Mouse (Mus musculus) large intestine, adult 2 months (tissue): ENCODE results near the gene Nexn. TPM values are rescaled to one million over a fixed set of nuclear protein-coding genes. Genes with fewer than 3 reads are reported as not detected.
"Not testable (repeated sequence)": the region's sequence is repeated elsewhere in the genome, so short reads cannot be mapped to it uniquely, and the experiment has no call there.

Source experiments
- DNase-seq: peaks from one replicate; pipeline ENCODE4 v3.0.0-alpha.2; 2012; ENCODE audit warnings: low read depth, low spot score
- WGBS: fragments of 180-500 bp; shearing (Covaris S2); methylation state at CpG from one replicate; pipeline ENCODE4 v1.1.7; 2018; 5-methylcytosine and 5-hydroxymethylcytosine counted together
- polyA plus RNA-seq: library from polyadenylated mRNA; depleted of rRNA; stranded (reverse); fragments of >200 nt; gene quantifications from 2 replicates; pipeline ENCODE4 v1.2.3, GENCODE M21; 2012; rRNA removed

Gene Nexn
- 0.18 and 0.40 TPM in 2 replicates for polyA plus RNA-seq

DNA sequence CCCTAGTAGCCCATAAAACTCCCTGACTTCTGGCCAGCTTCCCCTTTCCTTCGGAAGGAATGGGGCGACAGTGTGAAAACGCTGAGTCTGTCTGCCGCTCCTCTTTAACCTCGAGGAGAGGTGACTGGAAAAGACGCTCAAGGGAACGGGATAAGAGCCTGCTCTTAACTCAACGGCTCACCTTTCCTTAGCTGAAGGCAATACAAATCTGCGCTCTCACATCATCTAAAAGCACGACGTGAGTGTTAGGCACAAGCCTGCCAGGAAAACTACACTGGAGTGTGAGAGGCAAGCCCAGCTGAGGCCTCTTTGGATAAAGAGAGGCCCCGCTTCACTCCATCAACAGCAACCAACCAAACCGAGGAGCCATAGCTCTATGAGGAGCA, at the start of gene Nexn:
Gene Nexn (minus strand): TSS at position 315 of the 386 bp plus-strand sequence.
- WGBS: 7% methylated on average over 13 of the region's 13 CpGs

DNA sequence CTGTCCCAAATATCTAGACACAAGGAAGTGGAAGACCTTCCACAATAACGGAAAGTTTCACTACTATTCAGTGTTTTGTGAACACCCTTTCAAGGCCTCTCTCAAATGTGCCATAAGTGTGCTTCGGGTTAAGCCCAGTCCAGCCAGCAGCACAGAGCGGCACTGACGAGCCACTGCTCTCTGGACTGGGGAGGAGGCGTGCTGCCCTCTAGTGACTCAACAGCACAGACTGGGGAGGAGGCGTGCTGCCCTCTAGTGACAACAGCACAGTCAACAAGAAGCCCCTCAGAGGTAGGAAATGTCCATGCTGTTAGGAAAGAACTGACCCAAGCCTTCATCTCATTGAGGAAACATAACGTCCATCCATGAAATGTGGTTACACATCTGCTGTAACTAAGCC, 49.5 kb upstream of the Nexn start:
- no peak for DNase-seq
- WGBS: 6% methylated on average over 7 of the region's 7 CpGs

More for the DNA sequence above, at the start of gene Nexn:
- no peak for DNase-seq

GRCm38 (mm10) chr3:152314666-152315065, 48.5 kb upstream of the Nexn start:
- 77% methylated on average over 14 of the region's 14 CpGs for WGBS
- DNase-seq: not testable (repeated sequence)

- DNase-seq: no peak
- WGBS: 53% methylated on average over 9 of the region's 9 CpGs
Observed at GRCm38 (mm10) chr3:152309250-152309645, 43.1 kb upstream of the Nexn start.

DNA sequence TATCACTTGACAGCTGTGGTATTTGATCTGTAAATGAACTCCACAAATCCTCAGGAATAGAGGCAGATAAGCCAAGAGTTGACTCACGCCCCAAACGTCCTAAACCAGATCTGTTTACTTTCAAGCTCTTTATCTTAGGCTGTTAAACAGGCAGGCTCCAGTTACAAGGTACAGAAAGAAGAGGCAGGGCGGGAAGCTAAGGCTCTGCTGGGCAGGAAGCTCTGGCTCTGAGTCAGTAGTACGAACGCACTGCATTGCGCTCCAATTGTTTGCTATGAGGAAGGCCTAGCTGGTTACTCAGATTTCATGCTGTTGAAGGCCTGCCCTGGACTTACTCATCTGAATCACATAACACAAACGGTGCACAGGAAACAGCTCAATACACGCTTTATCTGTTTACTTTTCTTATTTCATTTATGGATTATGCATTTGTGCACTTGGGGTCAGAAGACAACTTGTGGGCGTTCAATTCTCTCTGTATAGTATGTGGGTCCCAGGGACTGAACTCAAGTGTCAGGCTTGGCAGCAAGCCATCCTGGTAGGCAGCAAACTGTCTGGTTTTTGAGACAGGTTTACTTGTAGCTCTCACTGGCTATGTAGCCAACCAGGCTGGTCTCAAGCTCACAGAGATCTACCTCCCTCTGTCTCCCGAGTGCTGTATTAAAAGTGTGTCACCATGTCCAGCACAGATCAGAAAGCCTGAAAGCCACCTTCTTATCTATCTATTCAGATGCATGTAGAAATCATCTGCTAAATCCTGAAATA, 42.5 kb upstream of the Nexn start:
- DNase-seq: peak; percentile 85

DNA sequence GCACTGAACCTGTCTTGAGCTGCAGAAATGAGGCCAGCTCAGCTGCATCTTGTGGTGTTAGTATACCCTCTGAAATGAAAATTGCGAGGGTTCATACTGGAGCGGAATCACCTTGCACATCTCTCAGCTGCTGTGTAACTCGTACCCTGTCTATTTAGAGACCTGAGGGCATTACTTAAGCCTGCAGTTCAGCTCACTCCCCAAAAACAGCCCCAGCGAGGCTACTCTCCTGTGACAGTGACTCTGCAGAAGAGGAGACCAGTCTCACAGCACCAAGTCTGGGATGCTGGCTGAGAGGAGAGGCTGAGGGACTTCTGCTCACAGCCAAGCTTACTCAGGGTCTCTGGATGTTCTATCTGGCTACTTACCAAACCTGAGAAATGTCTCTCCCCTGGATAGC, 39.8 kb upstream of the Nexn start:
- 91% methylated on average over 4 of the region's 4 CpGs for WGBS
- no peak for DNase-seq

More for the DNA sequence above, 42.5 kb upstream of the Nexn start:
- 12% methylated on average over 10 of the region's 10 CpGs for WGBS

- DNase-seq: no peak
- WGBS: 76% methylated on average over 8 of the region's 8 CpGs
Observed at GRCm38 (mm10) chr3:152305080-152305479, 38.9 kb upstream of the Nexn start.

- 27% methylated on average over 6 of the region's 6 CpGs for WGBS
- no peak for DNase-seq
Observed at GRCm38 (mm10) chr3:152304093-152304815, 38.1 kb upstream of the Nexn start.

DNA sequence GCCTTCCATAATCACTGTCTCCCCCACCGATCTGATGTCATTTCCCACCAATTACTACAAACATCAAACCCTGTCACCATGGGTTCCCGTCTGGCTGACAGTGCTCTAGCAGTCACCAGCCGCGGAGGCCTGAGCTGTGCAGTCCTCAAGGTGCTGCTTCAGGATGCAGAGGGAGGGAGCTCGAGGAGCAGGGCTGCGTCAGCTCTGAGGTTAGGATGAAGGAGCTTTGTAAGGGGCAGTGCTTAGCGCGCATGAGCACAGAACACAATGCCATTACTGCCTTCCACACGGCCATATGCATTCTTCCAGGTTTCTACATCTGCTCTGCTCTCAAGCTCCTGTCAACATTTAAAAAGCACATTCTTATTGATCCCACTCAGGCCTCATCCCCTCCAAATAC, 36.8 kb upstream of the Nexn start:
- no peak for DNase-seq
- 91% methylated on average over 9 of the region's 9 CpGs for WGBS

- WGBS: 73% methylated on average over 14 of the region's 14 CpGs
Observed at GRCm38 (mm10) chr3:152300376-152301337, 34.5 kb upstream of the Nexn start.

DNA sequence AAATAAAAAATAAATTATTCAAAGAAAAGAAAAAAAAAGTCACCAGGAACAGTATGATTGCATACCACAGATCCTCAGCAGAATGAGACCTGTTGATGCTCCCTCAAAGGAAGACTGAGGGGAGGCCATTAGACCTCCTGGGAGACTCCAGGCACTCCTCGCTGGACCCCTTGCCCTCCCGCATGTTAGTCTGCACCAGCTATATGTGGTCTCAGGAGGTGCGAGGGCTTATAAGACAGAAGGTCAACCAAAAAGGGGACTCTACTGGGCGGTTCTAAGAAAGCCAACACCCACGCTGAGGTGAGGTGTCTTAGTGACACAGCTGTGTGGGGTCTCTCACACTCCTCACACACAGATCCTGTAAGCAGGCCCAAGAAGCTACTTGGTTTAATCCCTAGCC, 29.7 kb upstream of the Nexn start:
- DNase-seq: no peak
- WGBS: 95% methylated on average over 5 of the region's 5 CpGs

More at GRCm38 (mm10) chr3:152300376-152301337, 34.5 kb upstream of the Nexn start:
- DNase-seq: no peak

GRCm38 (mm10) chr3:152294400-152294799, 28.2 kb upstream of the Nexn start:
- DNase-seq: no peak
- 71% methylated on average over 3 of the region's 3 CpGs for WGBS

DNA sequence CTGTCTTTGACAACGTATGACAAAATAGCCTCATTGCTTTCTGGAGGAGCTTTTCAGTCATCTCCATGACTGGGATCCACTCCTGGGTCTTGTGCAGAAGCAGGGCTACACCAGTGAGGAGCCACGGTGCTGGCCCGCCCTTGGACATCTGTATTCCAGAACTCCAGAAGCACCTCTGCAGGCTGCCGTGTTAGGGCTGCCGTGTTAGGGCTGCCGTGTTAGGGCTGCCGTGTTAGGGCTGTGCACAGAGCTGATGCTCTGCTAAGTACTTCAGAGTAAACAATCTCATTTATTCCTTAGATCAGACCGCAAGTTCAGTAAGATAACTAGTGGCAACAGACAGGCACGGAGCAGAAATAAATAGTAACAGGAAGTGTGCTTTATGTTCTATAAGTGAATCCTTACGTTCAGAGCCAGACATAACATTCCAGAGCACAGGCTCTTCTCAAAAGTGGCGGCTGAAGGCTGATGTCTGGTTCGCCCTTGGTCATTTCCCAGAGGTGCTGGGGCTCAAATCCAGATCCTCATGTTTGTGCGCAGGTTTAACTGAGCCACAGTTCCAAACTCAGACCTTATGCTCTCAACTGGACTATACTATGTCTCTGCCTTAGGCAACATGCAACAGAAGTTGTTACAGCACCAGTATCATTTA, 27.5 kb upstream of the Nexn start:
- no peak for DNase-seq
- WGBS: 82% methylated on average over 13 of the region's 13 CpGs

DNA sequence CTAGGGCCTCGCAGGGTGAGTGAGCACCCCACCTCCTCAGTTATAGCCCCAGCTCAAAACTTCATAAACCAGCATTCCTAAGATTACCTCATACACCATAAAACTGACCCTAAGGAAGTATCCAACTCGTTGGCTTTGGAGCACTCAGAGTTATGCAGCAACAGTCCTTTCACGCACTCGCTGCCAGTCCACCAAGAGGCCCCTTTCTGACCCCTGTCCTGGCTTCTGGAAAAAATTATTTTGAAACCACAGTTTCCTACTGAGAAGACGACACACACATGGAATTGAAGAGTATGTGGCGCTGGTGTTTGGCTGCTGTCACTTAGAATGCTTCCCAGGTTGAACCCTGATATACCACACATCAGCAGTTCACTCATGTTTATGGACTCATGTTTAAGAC, 25.7 kb upstream of the Nexn start:
- DNase-seq: no peak
- WGBS: 66% methylated on average over 6 of the region's 6 CpGs

- 91% methylated on average over 17 of the region's 17 CpGs for WGBS
- no peak for DNase-seq
Observed at GRCm38 (mm10) chr3:152290175-152290798, 24.1 kb upstream of the Nexn start.

DNA sequence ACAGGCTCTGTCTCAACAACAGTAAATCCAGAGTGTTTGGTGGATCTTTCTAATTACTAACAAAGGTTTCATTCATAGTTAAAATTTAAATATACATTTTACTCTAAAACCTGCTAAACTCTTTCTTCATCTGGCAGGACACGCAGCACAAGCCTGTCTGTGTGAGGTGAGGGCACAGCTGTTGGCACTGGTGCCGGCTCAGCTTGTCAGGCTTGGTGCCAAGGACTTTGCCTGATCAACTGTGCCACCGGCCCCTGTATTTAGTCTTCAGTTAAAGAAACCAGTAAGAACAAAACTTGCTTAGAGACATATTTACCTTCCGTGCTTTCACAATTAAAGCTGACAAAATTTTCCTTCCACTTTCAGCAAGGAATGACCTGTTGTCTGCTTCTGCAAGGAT, 22.6 kb upstream of the Nexn start:
- 68% methylated on average over 4 of the region's 4 CpGs for WGBS

DNA sequence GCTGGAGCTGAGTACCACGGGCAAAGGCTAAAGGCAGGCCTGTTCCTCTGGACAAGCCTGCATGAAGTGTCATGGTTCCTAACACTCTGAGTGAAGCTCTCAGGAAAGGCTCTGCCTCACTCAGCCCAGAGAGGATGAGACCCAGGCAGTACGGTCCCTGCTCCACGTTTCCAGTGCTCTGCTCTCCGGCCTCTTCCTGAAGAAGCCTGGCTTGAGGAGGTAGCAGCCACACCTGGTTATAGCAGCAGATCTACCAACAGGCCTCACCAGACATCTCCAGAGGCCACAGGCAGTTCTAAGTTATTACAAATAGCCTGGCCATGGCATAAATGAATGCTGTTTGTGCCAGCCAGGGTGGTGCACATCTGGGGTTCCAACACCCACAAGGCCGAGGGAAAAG, 22.1 kb upstream of the Nexn start:
- WGBS: 89% methylated on average over 5 of the region's 5 CpGs
- DNase-seq: no peak

More for the DNA sequence above, 22.6 kb upstream of the Nexn start:
- no peak for DNase-seq

DNA sequence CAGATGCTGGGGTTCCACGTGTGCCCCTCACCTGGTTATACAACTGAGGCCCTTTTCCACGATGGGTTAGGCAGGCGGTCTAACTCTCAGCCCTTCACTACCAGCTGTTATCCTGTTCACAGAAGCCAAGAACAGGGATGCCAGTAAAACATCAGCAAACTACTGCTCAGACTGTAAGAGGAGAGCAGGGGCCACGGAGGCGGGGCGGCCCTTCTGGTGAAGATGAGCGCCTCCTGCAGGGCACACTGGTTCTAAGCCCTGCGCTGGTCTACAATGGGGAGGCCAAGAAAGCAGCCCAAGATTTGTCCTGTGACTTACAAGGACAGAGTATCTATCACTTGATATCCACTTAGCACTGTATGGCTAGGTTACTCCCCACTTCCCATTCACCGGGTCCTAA, 21.7 kb upstream of the Nexn start:
- no peak for DNase-seq
- WGBS: 89% methylated on average over 9 of the region's 9 CpGs

DNA sequence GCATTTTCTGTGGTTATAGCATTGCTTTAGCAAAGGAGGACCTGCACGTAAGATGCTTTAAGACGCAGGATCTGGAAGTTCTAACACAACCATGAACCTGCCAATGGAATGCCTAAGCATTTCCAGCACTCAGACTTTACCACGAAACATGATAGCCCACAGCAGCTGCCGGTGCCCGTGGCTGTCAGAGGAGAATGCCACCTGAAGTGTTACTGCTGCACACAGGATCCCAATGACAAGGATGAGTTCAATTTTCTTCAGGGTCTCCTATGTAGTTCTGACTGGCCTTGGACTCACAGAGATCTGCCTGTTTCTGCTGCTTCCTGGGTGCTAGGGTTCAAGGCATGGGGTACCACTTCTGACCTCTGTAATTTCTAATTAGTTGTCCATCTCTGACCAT, 18.6 kb upstream of the Nexn start:
- WGBS: 92% methylated on average over 5 of the region's 5 CpGs
- DNase-seq: no peak
